Mouse (Mus musculus): ENCODE results near the gene Cnga2. TPM values are rescaled to one million over a fixed set of nuclear protein-coding genes. Genes with fewer than 3 reads are reported as not detected.
A peak's percentile ranks its signal among the peaks of the same experiment; 100 is the strongest.
"Not testable (repeated sequence)": the region's sequence is repeated elsewhere in the genome, so short reads cannot be mapped to it uniquely, and the experiment has no call there.

Cnga2 gene
- polyA plus RNA-seq (2015; fragmentation: Nextera tagmentation; extraction: Ambion mirVana) = 0.09 TPM in 2 replicates

DNA sequence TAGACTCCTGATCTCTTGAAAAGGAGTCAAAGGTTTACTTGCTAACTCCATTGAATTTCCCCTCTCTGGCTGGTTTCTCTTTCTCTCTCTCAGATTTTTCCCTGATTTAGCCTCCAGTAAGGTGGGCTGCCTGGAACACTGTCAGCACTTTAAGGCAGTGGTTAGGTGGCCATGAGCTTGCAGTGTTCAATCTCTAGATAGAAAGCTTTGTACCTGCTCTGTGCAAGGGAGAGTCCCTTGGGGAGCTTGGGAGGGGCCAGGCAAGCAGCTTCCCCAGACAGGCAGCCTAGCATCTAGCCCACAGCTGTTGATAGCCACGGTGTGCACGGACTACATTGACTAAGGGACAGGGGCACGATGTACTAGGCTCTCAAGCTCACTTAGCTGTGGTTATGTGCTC, at the start of gene Cnga2:
Gene Cnga2, plus strand, starts transcription at position 301 of the 400 bp plus-strand sequence.
- ATAC-seq (replicated peaks) = no peak
- no peaks in the 10 kb centered on the region for H3K36me3 ChIP-seq
- H3K4me3 ChIP-seq = no peak within 1 kb of the TSS
- no peak within 1 kb of the TSS for H3K4me2 ChIP-seq (replicated peaks)
- no peaks in the 10 kb centered on the region for H3K9me3 ChIP-seq
- WGBS = 90% methylated on average over 3 of the region's 3 CpGs
- no peak within 1 kb of the TSS for H3K9ac ChIP-seq (replicated peaks)
- H3K27me3 ChIP-seq = no peaks in the 10 kb centered on the region
- no peak within 1 kb of the TSS for H3K27ac ChIP-seq (replicated peaks)
- H3K4me1 ChIP-seq = no peaks in the 10 kb centered on the region

DNA sequence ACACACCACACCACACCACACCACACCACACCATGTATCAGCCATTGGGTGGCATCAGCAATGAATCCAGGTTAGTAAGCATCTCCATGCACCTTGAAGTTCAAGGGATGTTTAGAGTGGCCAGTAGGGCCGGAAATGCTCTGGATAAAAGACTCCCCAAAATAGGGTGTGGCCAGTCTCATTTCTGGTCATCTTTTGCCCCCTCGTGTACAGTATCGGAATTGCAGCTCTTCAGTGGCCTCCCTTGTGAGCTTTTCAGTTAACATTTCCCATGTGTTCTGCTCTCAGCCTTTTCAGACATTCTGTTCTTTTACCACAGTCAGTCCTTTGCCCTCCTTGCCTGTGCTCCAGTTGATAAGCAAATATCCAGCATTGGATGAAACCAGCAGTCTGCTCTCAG, 45.0 kb upstream of the Cnga2 start:
- Histone ChIP-seq H3K4me2 (replicated peaks) (no peak overlapping the region), H3K27ac (replicated peaks) (no peak overlapping the region), H3K9ac (replicated peaks) (no peak overlapping the region), H3K36me3 (no peaks in the 10 kb centered on the region), H3K9me3 (no peaks in the 10 kb centered on the region), H3K27me3 (no peaks in the 10 kb centered on the region), H3K4me1 (no peaks in the 10 kb centered on the region), H3K4me3 (no peak overlapping the region)
- 0 out of 2 replicates have a peak, but pooled peaks have one; percentile 6 for ATAC-seq (replicated peaks)
- WGBS = 29% methylated on average over 3 of the region's 3 CpGs

DNA sequence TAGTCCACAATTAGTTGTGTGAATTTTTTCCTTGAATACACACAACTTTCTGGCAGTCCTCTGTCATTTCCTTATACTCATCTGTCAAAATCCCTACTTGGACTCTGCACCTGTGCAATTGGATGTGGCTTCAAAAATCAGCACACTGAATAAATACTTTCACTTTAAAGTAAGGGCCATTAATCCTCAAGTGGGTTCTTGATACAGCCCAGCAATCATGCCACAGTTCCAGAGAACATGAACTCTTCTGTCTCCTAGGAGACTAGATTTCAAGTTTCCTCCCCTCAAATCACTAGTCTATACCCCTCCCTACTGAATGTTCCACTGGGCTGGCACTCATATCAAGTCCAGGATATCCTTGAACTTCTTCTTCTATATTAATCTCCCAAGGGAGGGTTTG, 33.3 kb upstream of the Cnga2 start:
- no peaks in the 10 kb centered on the region for H3K27me3 ChIP-seq
- no peak overlapping the region for H3K9ac ChIP-seq (replicated peaks)
- peaks cover 2% of the 10 kb centered on the region; the same call in 1 of the 2 replicates for H3K4me1 ChIP-seq
- no peaks in the 10 kb centered on the region for H3K36me3 ChIP-seq
- no peak overlapping the region for H3K4me2 ChIP-seq (replicated peaks)
- H3K9me3 ChIP-seq = no peaks in the 10 kb centered on the region
- H3K4me3 ChIP-seq = no peak overlapping the region
- ATAC-seq (replicated peaks) = no peak
- H3K27ac ChIP-seq (replicated peaks) = no peak overlapping the region

DNA sequence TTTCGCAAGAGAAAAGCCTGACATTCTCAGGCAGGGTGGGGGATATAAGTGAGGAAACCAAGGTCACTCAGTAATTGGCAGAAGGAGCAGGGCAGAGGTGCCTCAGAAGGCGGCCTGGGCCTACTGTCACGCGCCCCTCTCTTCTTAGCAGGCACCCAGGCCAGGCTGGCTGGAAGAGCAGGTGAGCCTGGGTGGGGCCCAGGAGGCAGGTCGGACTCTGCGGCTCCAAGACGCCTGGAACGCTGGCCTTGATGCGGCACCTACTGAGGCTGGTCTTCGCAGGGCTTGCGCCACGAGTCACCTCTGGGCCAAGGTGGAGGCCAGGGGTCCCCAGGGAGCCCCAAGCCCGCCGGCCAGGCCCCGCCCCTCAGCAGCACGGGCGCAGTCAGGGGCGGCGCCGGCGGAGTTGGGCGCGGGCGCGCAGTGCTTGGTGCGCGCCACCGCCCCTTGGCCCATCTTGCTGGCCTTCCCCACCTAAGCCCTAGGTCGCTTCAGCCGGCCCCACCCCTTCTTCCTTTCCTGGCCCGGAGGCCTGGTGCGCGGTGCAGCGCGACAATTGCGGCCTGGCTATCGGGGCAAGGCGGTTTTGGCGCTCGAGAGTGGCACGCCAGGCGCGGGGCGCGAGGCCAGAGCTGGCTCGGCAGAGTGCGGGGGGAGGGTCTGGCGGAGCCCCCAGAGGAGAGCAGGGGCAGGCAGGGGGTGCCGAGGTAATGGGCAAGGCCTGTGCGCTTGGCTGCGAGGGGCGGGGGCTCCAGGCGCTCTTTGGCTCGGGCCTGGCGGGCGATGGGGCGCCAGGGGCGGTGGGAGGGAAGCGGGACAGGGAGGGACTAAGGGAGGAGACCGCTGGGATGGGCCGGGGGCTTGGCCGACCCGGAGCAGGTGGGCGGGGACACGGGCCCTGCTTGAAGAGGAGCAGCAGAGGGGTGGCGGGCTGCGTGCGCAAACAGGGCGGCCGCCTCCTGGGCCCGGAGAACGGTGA, 29.3 kb upstream of the Cnga2 start, which contains the start of gene Prrg3:
Gene Prrg3, plus strand, starts transcription at position 552 of the 979 bp plus-strand sequence.
- H3K9me3 ChIP-seq = no peaks in the 10 kb centered on the region
- peak; percentile 88 for ATAC-seq (replicated peaks)
- WGBS = 17% methylated on average over 65 of the region's 72 CpGs
- no peaks in the 10 kb centered on the region for H3K36me3 ChIP-seq
- peak within 1 kb of the TSS; percentile 67 for H3K9ac ChIP-seq (replicated peaks)
- H3K4me2 ChIP-seq (replicated peaks) = peak within 1 kb of the TSS; percentile 75
- no peaks in the 10 kb centered on the region for H3K27me3 ChIP-seq
- peak within 1 kb of the TSS; percentile 57 for H3K4me3 ChIP-seq
- peaks cover 4% of the 10 kb centered on the region; the same call in 1 of the 2 replicates for H3K4me1 ChIP-seq
- peak within 1 kb of the TSS; percentile 46 for H3K27ac ChIP-seq (replicated peaks)

DNA sequence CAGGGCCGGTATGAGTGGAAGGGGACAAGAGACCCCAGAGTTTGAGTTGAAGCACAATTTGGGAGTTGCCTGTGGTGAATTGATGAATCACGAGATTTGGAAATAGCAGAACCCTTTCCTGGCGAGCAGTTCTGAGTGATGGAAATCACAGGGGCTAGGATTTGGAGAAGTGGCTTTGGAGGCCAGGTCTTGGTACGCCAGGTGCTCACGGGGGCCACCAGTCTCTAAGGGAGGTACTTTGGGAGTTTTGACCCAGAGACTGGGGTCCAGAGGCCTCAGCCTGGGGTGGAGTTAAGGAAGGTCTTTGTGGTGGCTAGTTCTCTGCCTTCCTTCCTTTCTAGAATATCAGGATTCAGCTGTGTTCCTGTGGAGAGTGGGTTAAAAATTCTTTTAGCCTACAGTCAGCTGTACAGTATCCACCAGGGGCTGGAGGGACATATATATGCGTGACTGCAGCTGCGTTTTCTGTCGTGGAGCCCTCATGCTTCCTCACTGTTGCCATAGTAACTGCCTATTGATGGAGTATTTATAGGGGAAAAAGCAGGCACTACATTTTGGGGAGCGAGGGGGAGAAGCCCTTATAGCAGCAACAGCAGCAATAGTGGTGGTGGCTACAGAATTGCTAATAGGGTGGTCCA, 28.3 kb upstream of the Cnga2 start:
- Histone ChIP-seq H3K36me3 (no peaks in the 10 kb centered on the region), H3K27ac (replicated peaks) (peak overlapping the region; percentile 46), H3K4me2 (replicated peaks) (peak overlapping the region; percentile 75), H3K9me3 (no peaks in the 10 kb centered on the region), H3K4me1 (peaks cover 4% of the 10 kb centered on the region; the same call in 1 of the 2 replicates), H3K9ac (replicated peaks) (peak overlapping the region; percentile 67), H3K4me3 (peak overlapping the region; percentile 57), H3K27me3 (no peaks in the 10 kb centered on the region)
- peak; percentile 47 for ATAC-seq (replicated peaks)
- WGBS = 30% methylated on average over 9 of the region's 9 CpGs

DNA sequence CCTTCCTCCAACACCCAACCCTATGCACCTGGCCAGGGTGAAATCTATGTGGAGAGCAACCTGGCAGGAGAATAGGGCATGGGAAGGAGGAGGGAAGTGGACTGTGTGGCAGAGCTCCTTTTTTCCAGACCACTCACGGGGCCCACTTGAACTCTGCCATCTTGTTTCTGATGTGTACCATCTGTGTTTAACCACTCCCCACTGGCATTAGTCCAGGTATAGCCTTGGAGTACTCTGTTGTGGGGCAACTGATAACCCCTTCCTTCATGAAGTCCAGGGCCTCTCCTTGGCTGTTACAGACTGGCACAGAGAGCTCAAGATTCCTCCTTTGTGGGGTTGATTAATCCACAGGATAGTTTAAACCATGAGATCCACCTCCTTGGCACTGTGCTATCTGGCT, 23.4 kb upstream of the Cnga2 start:
- no peak overlapping the region for H3K27ac ChIP-seq (replicated peaks)
- H3K36me3 ChIP-seq = no peaks in the 10 kb centered on the region
- no peaks in the 10 kb centered on the region for H3K27me3 ChIP-seq
- H3K9me3 ChIP-seq = no peaks in the 10 kb centered on the region
- no peak overlapping the region for H3K4me3 ChIP-seq
- no peak overlapping the region for H3K4me2 ChIP-seq (replicated peaks)
- peaks cover 4% of the 10 kb centered on the region; the same call in 1 of the 2 replicates for H3K4me1 ChIP-seq
- no peak for ATAC-seq (replicated peaks)
- H3K9ac ChIP-seq (replicated peaks) = no peak overlapping the region
- WGBS = 88% methylated on average over 1 of the region's 1 CpGs

DNA sequence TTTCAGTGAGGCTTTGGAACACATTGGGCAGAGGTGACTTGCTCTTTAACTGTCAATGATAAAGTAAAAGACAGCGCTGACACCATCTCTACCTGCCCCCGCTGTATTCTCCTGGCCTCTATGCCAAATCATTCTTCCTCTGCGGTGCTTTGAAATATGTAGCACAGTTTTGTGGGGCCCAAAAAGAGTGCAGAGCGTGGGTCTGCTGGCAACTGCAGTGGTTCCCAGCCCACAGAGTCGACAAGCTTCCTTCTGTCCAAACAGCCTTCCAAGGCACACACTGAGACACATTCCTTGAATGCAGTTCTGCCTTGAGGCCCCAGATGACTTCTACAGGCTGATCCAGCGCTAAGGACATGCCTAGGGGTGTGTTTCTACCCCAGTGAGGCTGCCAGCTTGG, 22.8 kb upstream of the Cnga2 start:
- ATAC-seq (replicated peaks) = no peak
- WGBS = 79% methylated on average over 6 of the region's 6 CpGs
- H3K4me3 ChIP-seq = no peak overlapping the region

DNA sequence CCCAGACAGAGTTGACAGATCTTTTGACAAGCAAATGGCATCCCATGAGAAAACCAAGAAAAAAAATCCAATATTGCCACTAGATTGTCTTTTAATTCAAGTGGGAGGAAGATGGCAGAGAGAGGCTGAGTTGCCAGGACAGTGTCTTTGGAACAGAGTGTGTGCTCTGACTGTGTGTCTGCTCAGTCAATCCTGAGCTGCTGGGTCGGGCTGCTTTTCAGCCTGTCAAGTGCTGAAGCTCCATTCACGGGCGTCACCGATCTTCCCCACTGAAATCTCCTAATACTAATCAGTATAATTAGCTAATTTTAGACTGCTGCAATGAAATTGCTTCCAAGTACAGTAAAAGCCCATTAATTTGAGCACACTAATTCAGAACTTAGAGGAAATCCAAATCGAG, 20.3 kb upstream of the Cnga2 start:
- Histone ChIP-seq H3K36me3 (no peaks in the 10 kb centered on the region), H3K4me1 (no peaks in the 10 kb centered on the region), H3K4me2 (replicated peaks) (no peak overlapping the region), H3K27ac (replicated peaks) (no peak overlapping the region), H3K9ac (replicated peaks) (no peak overlapping the region), H3K27me3 (no peaks in the 10 kb centered on the region), H3K9me3 (no peaks in the 10 kb centered on the region), H3K4me3 (no peak overlapping the region)
- WGBS = 41% methylated on average over 5 of the region's 5 CpGs
- ATAC-seq (replicated peaks) = no peak

More for the DNA sequence above, 22.8 kb upstream of the Cnga2 start:
- no peaks in the 10 kb centered on the region for H3K27me3 ChIP-seq
- H3K36me3 ChIP-seq = no peaks in the 10 kb centered on the region
- no peak overlapping the region for H3K27ac ChIP-seq (replicated peaks)
- H3K4me1 ChIP-seq = no peaks in the 10 kb centered on the region
- H3K9ac ChIP-seq (replicated peaks) = no peak overlapping the region
- no peak overlapping the region for H3K4me2 ChIP-seq (replicated peaks)
- no peaks in the 10 kb centered on the region for H3K9me3 ChIP-seq

DNA sequence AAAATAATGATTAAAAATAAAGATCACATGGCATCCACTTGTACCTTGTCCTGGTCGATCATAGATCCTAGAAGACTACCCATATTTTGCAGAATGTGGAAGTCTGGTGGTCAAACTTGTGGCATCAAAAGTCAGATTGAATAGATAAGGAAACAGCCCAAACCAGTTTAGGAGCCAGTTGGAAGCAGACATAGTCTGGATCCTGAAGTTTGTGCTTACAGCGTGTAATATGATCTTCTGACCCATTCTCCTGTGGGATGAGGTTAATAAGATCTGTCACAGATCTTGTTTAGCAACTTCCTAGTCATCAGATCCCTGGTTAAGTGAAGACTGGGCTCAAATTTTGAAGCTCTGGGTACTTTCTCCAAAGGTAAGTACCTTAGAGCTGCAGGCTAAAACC, 19.0 kb upstream of the Cnga2 start, which contains the start of gene Fate1:
Gene Fate1, plus strand, starts transcription at position 301 of the 400 bp plus-strand sequence.
- Histone ChIP-seq H3K36me3 (no peaks in the 10 kb centered on the region), H3K9ac (replicated peaks) (no peak within 1 kb of the TSS)
- 89% methylated on average over 2 of the region's 2 CpGs for WGBS

DNA sequence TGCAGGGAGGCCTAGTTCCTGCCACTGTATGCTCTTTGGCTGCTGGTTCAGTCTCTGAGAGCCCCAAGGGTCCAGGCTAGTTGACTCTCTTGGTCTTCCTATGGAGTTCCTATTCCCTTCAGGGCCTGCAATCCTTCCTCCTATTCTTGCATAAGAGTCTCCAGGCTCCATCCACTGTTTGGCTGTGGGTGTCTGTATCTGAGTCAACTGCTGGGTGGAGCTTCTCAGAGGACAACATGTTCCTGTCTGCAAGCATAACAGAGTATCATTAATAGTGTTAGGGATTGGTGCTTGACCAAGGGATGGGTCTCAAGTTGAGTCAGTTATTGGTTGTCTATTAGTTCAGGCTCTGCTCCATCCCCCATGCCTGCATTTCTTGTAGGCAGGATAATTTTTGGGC, 14.0 kb upstream of the Cnga2 start:
- H3K4me2 ChIP-seq (replicated peaks); H3K4me3 ChIP-seq; H3K9me3 ChIP-seq; H3K4me1 ChIP-seq; H3K27me3 ChIP-seq; H3K36me3 ChIP-seq; H3K9ac ChIP-seq (replicated peaks); H3K27ac ChIP-seq (replicated peaks); ATAC-seq (replicated peaks): not testable (repeated sequence)

More for the DNA sequence above, 19.0 kb upstream of the Cnga2 start, which contains the start of gene Fate1:
- H3K27me3 ChIP-seq = no peaks in the 10 kb centered on the region
- no peak for ATAC-seq (replicated peaks)
- no peaks in the 10 kb centered on the region for H3K9me3 ChIP-seq
- H3K27ac ChIP-seq (replicated peaks) = no peak within 1 kb of the TSS
- H3K4me2 ChIP-seq (replicated peaks) = no peak within 1 kb of the TSS
- H3K4me1 ChIP-seq = no peaks in the 10 kb centered on the region
- no peak within 1 kb of the TSS for H3K4me3 ChIP-seq

DNA sequence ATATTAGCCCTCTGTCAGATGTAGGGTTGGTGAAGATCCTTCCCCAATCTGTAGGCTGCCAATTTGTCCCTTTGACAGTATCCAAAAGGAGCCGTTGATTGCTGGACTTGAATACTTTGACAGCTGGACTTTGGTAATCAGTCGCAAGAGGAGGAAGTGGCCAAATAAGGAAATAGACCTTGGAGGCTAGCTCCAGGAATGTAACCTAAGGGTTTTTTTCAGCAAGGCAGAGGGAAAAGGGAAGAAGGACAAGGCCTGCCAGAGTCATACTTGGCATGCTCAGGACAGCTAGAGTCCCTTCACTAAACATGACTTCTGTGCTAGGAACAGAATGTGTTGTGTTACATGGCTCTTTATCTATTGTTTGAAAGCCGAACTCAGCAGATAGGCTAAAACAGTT, 11.2 kb upstream of the Cnga2 start:
- Histone ChIP-seq H3K27me3 (no peaks in the 10 kb centered on the region), H3K36me3 (no peaks in the 10 kb centered on the region), H3K9me3 (no peaks in the 10 kb centered on the region), H3K4me1 (no peaks in the 10 kb centered on the region), H3K27ac (replicated peaks) (no peak overlapping the region), H3K4me2 (replicated peaks) (no peak overlapping the region), H3K9ac (replicated peaks) (no peak overlapping the region), H3K4me3 (no peak overlapping the region)
- ATAC-seq (replicated peaks) = no peak
- 86% methylated on average over 3 of the region's 3 CpGs for WGBS

DNA sequence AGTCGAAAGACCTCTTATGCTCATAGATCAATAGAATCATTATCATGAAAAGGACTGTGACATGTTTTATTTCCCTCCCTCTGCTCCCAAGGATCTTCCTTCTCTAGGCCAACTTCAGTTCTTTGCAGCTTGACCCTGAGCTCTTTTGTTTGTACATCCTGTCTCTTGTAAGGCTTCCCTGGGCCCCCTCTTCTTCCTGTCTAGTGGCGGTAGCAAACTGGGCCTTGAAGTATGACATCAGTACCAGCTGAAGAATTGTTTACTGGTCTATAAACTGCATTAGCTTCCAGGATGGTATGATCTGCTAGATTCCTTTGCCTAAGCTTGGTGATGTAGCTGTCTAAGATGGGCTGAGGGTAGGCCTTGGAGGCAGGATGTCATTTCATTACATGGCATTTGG, 10.3 kb upstream of the Cnga2 start:
- Histone ChIP-seq H3K27ac (replicated peaks) (no peak overlapping the region), H3K4me3 (no peak overlapping the region), H3K9ac (replicated peaks) (no peak overlapping the region), H3K36me3 (no peaks in the 10 kb centered on the region), H3K4me2 (replicated peaks) (no peak overlapping the region), H3K4me1 (no peaks in the 10 kb centered on the region), H3K9me3 (no peaks in the 10 kb centered on the region), H3K27me3 (no peaks in the 10 kb centered on the region)
- 91% methylated on average over 2 of the region's 2 CpGs for WGBS
- no peak for ATAC-seq (replicated peaks)
